Mouse (Mus musculus) lung, postnatal 25 days (tissue): Measurements from ENCODE around the gene Bsnd.
A peak's percentile ranks its signal among the peaks of the same experiment; 100 is the strongest.

Experiments used
- DNase-seq: peaks from one replicate; pipeline ENCODE4 v3.0.0; 2022; ENCODE audit warnings: low spot score

The Bsnd gene

GRCm38 (mm10) chr4:106483215-106483727 is 8.8 kb downstream of the Bsnd start:
- no peak for DNase-seq

- DNase-seq, result no peak
These were observed 11.5 kb downstream of the Bsnd start for GRCm38 (mm10) chr4:106480545-106480944.

- DNase-seq, result peak; percentile 24
These were observed 17.8 kb downstream of the Bsnd start for GRCm38 (mm10) chr4:106474241-106474640.

- DNase-seq, result peak; percentile 62
These were observed 19.7 kb downstream of the Bsnd start for GRCm38 (mm10) chr4:106472335-106472734.

GRCm38 (mm10) chr4:106470921-106471320 is 21.2 kb downstream of the Bsnd start:
- no peak for DNase-seq

GRCm38 (mm10) chr4:106467420-106468110 is 24.5 kb downstream of the Bsnd start:
- no peak for DNase-seq

GRCm38 (mm10) chr4:106463174-106463801 is 28.8 kb downstream of the Bsnd start:
- DNase-seq, result no peak

GRCm38 (mm10) chr4:106462524-106462923 is 29.6 kb downstream of the Bsnd start:
- DNase-seq, result no peak

- no peak for DNase-seq
These were observed 30.1 kb downstream of the Bsnd start for GRCm38 (mm10) chr4:106462016-106462415.

GRCm38 (mm10) chr4:106454541-106454940 is 37.5 kb downstream of the Bsnd start:
- DNase-seq, result no peak

- no peak for DNase-seq
These were observed 38.6 kb downstream of the Bsnd start for GRCm38 (mm10) chr4:106453516-106453915.

GRCm38 (mm10) chr4:106453108-106453507 is 39.0 kb downstream of the Bsnd start:
- DNase-seq, result no peak

- DNase-seq, result no peak
These were observed 39.7 kb downstream of the Bsnd start for GRCm38 (mm10) chr4:106452401-106452800.

- DNase-seq, result no peak
These were observed 42.8 kb downstream of the Bsnd start for GRCm38 (mm10) chr4:106449306-106449705.

GRCm38 (mm10) chr4:106443182-106443581 is 48.9 kb downstream of the Bsnd start:
- no peak for DNase-seq

GRCm38 (mm10) chr4:106438763-106439162 is 53.3 kb downstream of the Bsnd start:
- no peak for DNase-seq

- no peak for DNase-seq
These were observed 54.9 kb downstream of the Bsnd start for GRCm38 (mm10) chr4:106437207-106437606.

- no peak for DNase-seq
These were observed 55.6 kb downstream of the Bsnd start for GRCm38 (mm10) chr4:106436475-106436874.

GRCm38 (mm10) chr4:106435426-106435825 is 56.7 kb downstream of the Bsnd start:
- no peak for DNase-seq
